Mouse (Mus musculus) v-Abl transformed pro-B cells (cell line): ENCODE results near the gene Sec13.

Source experiments
- in situ Hi-C, 2 experiments: fragments of 400-800 bp; cut with MboI; formaldehyde crosslinking; loops; one replicate each; pipeline ENCODE4 v1.15.1; 2025; ENCODE audit not compliant: unreplicated experiment in 2 of 2

The Sec13 gene

GRCm38 (mm10) chr6:113740236-113741217 lies at the start of gene Sec13:
TSS of gene Sec13 (minus strand) at chr6:113740743.
- in situ Hi-C loops: loop anchor here in 1 of 2 experiments (25.0 kb wide), 1 partner anchor 1053 kb away; the partner anchor contains the start of gene Rad18

GRCm38 (mm10) chr6:113787459-113787968 lies 47.0 kb upstream of the Sec13 start:
- in situ Hi-C loops: no loop called here

GRCm38 (mm10) chr6:113785658-113786057 lies 45.1 kb upstream of the Sec13 start:
- in situ Hi-C loops: no loop called here

GRCm38 (mm10) chr6:113778229-113778753 lies 37.7 kb upstream of the Sec13 start:
- in situ Hi-C loops: no loop called here

- in situ Hi-C loops: loop anchor here in 1 of 2 experiments (25.0 kb wide), 1 partner anchor 918 kb away; no protein-coding TSS in a partner anchor
Observed at GRCm38 (mm10) chr6:113768804-113769203, 28.3 kb upstream of the Sec13 start.

DNA sequence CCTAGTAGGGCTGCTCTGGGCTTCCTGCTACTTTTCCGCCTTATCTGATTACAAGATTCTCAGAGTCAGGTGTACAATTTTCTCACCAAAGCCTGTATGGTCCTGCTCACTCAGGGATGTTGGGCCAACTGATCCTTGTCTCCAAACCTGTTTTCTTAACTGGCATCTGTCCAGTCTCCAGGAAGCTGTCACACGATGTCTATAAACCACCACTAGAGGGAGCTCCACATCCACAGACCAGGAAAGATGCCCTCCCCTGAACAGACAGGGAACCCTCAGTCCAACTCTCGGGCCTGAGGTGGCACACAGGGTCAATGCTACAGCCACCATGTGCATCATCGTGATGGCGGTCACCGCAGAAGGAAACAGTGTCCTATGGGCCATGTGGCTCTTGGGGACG lies 21.1 kb upstream of the Sec13 start:
- in situ Hi-C loops: loop anchor here (5.0 to 25.0 kb wide), 4 partner anchors 311 to 926 kb away; no protein-coding TSS in a partner anchor

DNA sequence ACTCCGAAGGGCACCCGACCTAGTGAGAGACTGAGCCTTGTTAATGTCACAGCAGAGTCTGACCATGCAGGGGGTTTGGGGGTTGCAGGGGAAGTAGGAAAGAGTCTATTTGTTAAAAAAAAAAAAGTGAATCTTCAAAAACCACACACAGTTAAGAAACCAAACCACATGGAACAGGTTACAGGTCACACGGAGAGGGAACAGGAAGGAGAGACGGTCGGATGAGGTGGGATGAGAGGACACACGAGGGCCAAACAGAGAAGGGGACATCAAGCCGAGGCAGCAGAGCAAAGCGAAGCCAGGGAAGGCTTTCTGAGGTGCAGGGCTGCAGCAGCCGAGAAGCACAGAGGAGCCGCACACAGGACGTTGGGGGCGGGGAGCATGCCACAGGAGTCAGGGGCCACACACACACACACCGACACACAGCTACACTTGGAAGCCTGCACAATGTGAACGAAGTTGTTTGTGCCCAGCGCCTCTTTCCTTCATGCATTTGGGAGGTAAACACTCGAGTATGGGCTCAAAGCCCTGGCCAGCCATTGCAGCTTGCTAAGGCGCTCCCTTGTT lies 8.7 kb upstream of the Sec13 start:
- in situ Hi-C loops: loop anchor here in 1 of 2 experiments (25.0 kb wide), 1 partner anchor 1062 kb away; the partner anchor contains the start of gene Rad18

- in situ Hi-C loops: loop anchor here in 1 of 2 experiments (25.0 kb wide), 1 partner anchor 1061 kb away; the partner anchor contains the start of gene Rad18
Observed at GRCm38 (mm10) chr6:113748351-113748750, 7.8 kb upstream of the Sec13 start.

DNA sequence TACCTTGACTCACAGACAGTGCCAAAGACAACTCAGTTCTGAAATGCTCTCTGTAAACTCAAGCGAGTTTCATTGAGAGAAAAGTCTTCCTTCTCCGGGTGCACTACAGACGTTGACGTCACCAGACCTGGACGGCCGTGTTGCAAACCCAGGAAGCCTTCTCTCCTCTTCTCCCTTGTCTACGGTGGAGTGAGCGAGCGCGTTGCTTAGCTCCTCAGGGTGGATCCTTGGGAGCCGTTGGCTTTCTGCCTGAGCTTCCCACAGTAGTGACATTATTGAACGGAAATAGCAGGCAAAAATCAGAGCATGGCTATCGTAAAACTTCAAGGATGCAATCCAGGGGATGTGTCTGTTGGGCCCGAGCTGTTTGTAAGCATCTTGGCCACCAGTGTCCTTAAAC lies 6.7 kb upstream of the Sec13 start:
- in situ Hi-C loops: loop anchor here in 1 of 2 experiments (25.0 kb wide), 1 partner anchor 1060 kb away; the partner anchor contains the start of gene Rad18

GRCm38 (mm10) chr6:113745117-113745516 lies 4.6 kb upstream of the Sec13 start:
- in situ Hi-C loops: loop anchor here in 1 of 2 experiments (25.0 kb wide), 1 partner anchor 1058 kb away; the partner anchor contains the start of gene Rad18

DNA sequence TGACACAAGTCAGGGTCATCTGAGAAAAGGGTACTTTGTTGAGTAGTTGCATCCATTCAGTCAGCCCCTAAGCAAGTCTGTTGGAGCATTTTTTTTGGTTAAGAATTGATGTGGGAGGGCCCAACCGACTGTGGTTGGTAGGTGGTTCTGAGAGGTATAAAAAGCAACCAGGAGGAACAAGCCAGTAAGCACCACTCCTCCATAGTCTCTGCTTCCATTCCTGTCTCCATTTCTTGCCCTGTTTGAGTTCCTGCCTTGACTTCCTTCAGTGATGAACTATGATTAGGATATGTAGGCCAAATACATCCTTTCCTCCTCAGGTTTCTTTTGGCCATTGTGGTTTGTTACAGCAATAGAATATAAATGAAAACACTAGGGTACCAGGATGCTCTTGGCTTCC lies 2.6 kb upstream of the Sec13 start:
- in situ Hi-C loops: loop anchor here in 1 of 2 experiments (25.0 kb wide), 1 partner anchor 1056 kb away; the partner anchor contains the start of gene Rad18

DNA sequence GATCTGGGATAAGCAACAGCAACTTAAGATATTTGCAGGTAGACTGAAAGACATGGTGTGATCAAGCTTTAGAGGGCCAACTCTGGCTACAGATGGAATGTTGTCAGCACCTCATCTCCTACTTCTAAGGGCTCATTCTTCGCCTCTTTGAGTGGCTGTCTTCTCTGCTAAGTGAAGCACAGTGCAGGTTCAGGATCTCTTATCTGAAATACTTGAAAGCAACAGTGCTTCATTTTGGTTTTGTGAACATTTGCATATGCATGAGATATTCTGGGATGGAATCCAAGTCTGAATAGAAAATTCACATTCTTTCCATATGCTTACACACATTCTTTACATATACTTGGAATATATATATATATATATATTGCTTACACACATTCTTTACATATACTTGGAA lies 1.8 kb upstream of the Sec13 start:
- in situ Hi-C loops: loop anchor here in 1 of 2 experiments (25.0 kb wide), 1 partner anchor 1055 kb away; the partner anchor contains the start of gene Rad18

- in situ Hi-C loops: loop anchor here in 1 of 2 experiments (25.0 kb wide), 1 partner anchor 1054 kb away; the partner anchor contains the start of gene Rad18
Observed at GRCm38 (mm10) chr6:113741425-113741824, 882 bp upstream of the Sec13 start.

GRCm38 (mm10) chr6:113737318-113738046 lies 3.1 kb downstream of the Sec13 start:
- in situ Hi-C loops: loop anchor here in 1 of 2 experiments (25.0 kb wide), 1 partner anchor 1050 kb away; the partner anchor contains the start of gene Rad18

GRCm38 (mm10) chr6:113731296-113731695 lies 9.2 kb downstream of the Sec13 start:
- in situ Hi-C loops: loop anchor here in 1 of 2 experiments (25.0 kb wide), 1 partner anchor 1044 kb away; the partner anchor contains the start of gene Rad18

DNA sequence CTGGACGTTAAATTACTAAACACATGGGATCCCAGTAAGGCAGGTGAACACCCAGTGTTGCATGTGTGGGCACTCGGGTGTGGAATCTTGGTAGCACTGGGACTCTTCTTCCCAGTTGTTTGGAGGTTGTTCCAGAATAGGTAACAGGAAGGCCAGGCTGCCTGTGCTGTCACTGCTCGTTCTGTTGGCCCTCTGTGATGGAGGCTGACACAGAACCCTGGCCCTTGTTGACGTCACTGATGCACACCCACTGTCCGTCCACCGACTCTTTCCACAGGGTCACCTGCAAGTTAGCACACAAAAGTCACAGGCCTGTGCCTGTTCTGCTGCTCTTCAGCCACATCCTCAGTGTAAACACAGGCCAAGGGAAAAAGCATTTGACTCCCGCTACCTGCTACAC lies 12.4 kb downstream of the Sec13 start:
- in situ Hi-C loops: loop anchor here in 1 of 2 experiments (25.0 kb wide), 1 partner anchor 1041 kb away; the partner anchor contains the start of gene Rad18

DNA sequence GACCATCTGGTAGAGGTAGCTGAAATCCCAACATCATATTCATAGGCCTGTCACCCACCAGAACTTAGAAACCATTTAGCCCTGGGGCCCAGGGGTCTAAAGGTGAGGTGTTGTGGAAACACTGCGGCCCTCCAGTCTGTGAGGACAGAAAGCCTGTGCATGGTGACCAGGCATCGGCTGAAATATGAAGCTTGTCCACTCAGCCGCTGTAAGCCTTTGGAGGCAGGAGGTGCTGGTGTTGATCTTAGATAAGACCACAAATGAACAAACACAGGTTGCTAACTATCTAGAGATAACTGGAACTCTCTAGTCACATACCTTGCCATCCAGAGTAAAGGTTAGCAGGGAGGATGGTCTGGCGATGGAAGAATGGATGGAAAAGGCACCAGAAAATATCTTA lies 19.5 kb downstream of the Sec13 start:
- in situ Hi-C loops: no loop called here

- in situ Hi-C loops: no loop called here
Observed at GRCm38 (mm10) chr6:113719878-113720277, 20.7 kb downstream of the Sec13 start, which contains the start of gene Ghrl. TSS of gene Ghrl (minus strand) at chr6:113719880.

DNA sequence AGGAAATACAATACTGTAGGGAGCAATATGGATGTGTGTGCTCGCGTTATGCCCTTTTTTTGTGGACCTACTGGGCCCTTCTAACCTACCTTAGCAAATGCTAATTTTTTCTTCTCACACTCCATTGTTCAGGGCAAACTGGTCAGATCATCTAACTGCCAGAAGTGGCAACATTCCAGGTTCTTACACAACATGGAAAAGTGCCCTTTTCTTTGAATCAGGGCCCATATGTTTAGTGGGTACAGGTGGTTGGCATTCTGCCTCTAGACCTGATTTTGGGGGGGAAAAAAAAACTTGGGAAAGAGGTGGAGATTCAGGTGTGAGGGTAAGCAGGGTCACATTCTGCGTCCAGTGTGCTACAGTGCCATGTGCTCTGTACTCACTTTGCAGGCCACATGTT lies 23.0 kb downstream of the Sec13 start:
- in situ Hi-C loops: no loop called here
